Mouse (Mus musculus) bone marrow, adult 2 months (tissue): Measurements from ENCODE around the gene Lcor.

Experiments
- CTCF ChIP-seq: fragments of 200-500 bp; IDR thresholded peaks from 2 replicates; pipeline ENCODE4 v1.5.1; 2011; ENCODE audit warnings: low read length, control low read depth; ENCODE audit not compliant: control insufficient read depth, insufficient read depth
- POLR2A ChIP-seq: fragments of 200-500 bp; IDR thresholded peaks from 2 replicates; pipeline ENCODE4 v1.6.1; 2011; ENCODE audit warnings: low read depth, mild to moderate bottlenecking, control low read depth, low read length, borderline replicate concordance; ENCODE audit not compliant: control insufficient read depth

- TF ChIP-seq CTCF = no peak
- TF ChIP-seq POLR2A = no peak
These were observed 78.4 kb downstream of the Lcor start for GRCm38 (mm10) chr19:41560856-41561255.
